Mouse (Mus musculus) cortical plate, adult 2 months (tissue): ENCODE data around the gene Accs.

Experiments used
- CTCF ChIP-seq: fragments of 200-500 bp; IDR thresholded peaks from 2 replicates; pipeline ENCODE4 v1.5.1; 2011; ENCODE audit warnings: mild to moderate bottlenecking, control low read depth, low read length; ENCODE audit not compliant: insufficient read depth; ENCODE audit errors: extremely low read depth
- POLR2A ChIP-seq: fragments of 200-500 bp; IDR thresholded peaks from 2 replicates; pipeline ENCODE4 v1.6.1; 2011; ENCODE audit warnings: mild to moderate bottlenecking, low read length, control low read depth; ENCODE audit not compliant: insufficient read depth; ENCODE audit errors: extremely low read depth

DNA sequence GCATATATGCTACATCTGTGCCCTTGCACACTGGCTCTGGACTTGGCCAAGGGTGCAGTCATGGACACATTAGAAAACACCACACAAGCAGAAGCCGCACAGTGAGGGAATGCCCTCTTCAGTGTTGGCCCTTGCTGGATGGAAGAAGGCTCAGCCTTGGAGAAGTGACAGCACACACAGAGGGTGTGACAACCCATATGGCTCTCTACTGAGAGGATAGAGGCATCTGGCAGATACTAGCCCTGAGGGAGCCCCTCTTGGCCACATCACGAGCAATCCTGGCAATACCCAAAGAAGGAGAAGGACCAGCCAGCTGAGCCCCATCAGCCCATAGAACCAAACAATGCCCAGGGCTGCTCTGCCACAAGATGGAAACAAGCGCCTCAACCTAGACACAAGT lies 24.9 kb upstream of the Accs start:
- no peak for TF ChIP-seq CTCF
- no peak for TF ChIP-seq POLR2A
